Mouse (Mus musculus) neutrophil, adult 83 days (primary cell): ENCODE measurements around the gene Dmrta1. TPM values are rescaled to one million over a fixed set of nuclear protein-coding genes. Genes with fewer than 3 reads are reported as not detected.

Experiments
- total RNA-seq, 2 experiments: library from RNA; stranded (reverse); gene quantifications; one replicate each; pipeline ENCODE4 v1.2.4; 2023

Dmrta1 gene
- not detected for total RNA-seq

GRCm38 (mm10) chr4:89679195-89679594, at the start of gene Dmrta1:
TSS of gene Dmrta1 (plus strand) at chr4:89679436.

